Mouse (Mus musculus): ENCODE measurements around the gene Tmem108.

The Tmem108 gene

DNA sequence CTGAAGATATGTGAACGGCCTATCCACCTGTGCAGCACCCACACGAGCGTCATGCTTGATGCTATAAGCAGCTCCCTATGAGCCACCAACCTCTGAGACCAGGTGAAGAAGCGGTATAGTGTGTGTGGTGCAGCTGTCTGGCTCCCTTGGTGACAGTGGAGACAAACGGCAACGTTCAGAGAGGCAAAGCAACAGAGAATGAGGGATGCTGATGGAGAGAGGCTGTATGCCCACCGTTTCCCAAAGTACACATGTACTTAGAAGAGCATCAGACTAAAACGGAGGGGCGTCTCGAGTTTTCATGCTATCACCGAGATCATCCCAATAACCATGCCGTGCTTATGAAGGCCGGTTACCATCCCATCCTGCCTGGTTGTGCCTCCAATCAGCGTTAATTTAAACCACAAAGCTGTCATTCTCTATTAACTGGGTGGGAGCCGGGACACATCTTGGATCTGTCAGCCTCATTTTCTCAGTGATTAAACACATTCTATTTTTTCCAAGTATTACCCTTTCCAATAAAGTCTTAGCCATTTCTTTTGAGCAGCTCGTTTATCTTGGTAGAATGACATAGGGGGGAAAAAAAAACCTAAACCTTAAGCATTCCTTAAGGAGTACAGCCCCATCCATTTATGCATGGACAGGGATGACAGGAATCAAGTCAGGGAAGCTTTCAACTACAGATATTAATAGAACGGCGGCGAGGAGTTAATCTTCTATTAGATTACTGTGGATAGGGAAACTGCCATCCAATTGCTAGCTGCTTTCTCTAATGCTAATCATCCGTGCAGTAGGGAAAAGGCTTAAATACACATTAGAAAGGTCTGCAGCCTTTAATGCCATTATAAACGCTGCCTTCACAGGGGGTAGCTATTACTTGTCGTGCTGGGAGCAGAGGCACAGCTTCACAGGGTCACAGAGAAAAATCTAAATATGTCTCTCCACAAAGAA, 214.7 kb downstream of the Tmem108 start:
- DNase-seq (ENCODE audit: low spot score): no peak

GRCm38 (mm10) chr9:103545729-103546128, 215.9 kb downstream of the Tmem108 start:
- DNase-seq (ENCODE audit: low spot score): no peak

GRCm38 (mm10) chr9:103545271-103545670, 216.4 kb downstream of the Tmem108 start:
- DNase-seq (ENCODE audit: low spot score): no peak

- DNase-seq (ENCODE audit: low spot score): no peak
These were observed 217.0 kb downstream of the Tmem108 start for GRCm38 (mm10) chr9:103544599-103544998.

DNA sequence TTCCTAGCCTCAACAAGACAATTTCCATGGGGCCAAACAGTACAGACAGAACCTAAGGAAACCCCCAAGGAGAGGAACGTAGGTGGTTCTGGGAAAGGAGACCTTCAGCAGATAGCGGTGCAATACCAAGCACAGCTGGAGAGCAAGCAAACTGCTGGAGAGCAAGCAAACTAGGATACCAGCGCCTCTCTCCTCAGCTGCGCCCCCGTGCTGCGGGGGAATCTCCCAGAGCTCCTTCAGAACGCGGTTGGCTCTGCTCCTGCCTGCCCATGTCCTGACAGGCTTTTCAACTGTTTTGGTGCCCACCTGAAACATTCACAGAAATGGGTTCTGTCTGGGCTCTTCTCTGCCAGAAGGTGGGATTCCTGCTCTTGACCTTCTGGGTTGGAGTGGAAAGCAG, 221.1 kb downstream of the Tmem108 start:
- DNase-seq (ENCODE audit: low spot score): no peak

GRCm38 (mm10) chr9:103538047-103538816, 223.4 kb downstream of the Tmem108 start:
- DNase-seq (ENCODE audit: low spot score): no peak

GRCm38 (mm10) chr9:103536059-103536634, 225.5 kb downstream of the Tmem108 start:
- DNase-seq (ENCODE audit: low spot score): no peak

GRCm38 (mm10) chr9:103525041-103525537, 236.5 kb downstream of the Tmem108 start:
- DNase-seq (ENCODE audit: low spot score): no peak

DNA sequence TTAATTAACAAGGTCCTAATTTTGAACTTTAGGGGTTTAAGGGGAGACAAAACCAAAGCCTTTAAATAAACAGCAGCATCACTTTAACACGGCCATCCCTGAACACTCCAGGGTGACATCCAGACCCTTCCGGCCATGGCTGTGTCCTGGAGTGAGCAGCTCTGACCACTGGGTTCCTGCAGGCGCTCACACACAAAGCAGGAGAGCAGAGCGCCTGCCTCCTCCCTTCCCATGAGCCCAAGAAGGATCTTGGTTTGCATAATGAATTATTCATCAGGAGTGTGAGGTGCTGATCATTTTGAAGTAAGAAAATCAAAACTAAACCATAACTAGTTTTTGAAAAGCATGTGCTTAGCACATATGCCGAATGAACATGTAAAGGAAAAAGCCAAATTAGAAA, 237.0 kb downstream of the Tmem108 start:
- DNase-seq (ENCODE audit: low spot score): no peak

DNA sequence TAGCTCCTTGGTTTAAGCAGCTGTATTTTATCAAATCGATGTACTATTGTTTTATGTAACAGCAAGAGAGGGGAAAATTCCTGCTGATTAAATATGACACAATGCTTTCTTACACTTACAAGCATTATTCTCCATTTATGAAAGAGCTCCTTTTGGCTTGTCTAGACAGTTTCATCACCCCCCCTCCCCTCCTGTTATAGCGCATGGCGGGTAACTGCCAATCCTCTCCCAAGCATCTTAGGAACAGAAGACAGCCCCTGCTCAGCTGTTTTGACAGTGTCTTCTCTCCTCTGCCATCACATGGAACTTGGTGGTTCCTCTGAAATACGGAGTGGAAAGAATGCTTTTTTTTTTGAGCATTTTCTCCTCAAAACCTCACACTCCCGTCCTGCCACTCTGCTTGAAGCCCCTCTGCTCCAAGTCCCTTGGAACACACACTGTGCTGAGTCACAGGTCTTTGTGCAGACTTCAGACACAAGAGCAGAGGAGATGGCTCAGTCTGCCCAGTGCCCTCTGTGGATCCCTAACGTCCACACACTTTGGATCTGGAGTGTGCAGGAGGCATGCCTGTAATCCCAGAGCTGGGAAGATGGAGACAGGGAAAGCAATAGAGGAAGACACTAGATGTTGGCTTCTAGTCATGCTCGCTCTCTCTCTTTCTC, 237.8 kb downstream of the Tmem108 start:
- no peak for DNase-seq (ENCODE audit: low spot score)

DNA sequence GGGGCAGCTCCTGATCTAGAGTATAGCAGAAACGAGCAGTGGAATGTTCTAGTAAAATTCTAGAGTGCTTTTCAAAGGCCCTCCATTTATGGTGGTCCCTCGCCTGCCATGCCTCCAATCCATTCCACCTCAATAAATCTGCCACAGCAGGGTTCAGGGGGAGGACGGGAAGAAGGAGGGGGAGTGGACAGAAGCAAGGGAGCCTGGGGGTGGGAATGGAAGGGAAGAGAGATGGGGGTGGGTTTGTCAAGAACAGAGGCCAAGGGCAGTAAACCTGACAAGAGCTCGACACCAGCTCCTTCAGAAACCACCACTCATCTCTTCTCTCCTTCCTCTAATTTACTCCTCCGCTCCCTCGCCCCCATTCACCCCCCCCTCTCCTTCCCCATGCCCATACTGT, 238.6 kb downstream of the Tmem108 start:
- DNase-seq (ENCODE audit: low spot score): no peak

DNA sequence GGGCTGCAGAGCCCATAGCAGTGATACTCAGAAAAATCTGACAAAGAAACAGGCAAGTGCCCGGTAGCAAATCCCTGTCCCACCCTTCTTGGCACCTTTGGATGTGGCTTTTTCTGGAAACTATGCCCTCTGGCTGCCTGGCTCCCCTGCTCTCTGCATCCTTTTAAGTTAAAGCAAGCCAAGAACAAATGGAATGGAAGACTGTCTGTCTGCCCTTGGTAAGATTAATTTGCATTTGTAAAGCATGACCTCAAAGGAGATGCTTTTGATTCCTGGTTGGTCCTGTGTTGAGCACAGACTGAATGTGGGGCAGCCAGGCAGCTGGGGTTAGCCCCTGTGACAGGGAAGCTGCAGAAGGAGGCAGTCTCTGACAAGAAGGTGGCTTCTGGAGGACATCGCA, 247.8 kb downstream of the Tmem108 start:
- no peak for DNase-seq (ENCODE audit: low spot score)

DNA sequence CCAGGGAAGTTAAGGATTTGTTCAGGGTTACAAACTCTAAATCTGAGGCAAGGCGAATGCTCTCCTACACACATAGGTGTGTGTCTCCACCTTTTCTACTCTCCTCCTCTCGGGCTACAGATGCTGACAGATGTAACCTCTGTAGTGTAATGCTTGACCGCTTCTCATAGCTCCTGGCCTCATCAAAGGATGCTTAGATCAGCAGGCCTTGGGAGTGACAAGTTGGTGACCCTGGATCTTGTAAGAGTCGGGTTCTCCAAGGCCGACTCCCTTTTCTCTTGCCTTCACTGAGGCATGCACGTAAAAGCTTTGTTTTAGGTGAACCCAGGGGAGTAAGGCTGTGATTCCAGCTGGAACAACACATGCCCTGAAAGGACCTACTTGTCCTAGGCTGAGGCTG, 249.4 kb downstream of the Tmem108 start:
- DNase-seq (ENCODE audit: low spot score): no peak

GRCm38 (mm10) chr9:103506968-103507584, 254.6 kb downstream of the Tmem108 start:
- no peak for DNase-seq (ENCODE audit: low spot score)

- DNase-seq (ENCODE audit: low spot score): no peak
These were observed 256.6 kb downstream of the Tmem108 start for GRCm38 (mm10) chr9:103505067-103505466.

GRCm38 (mm10) chr9:103504646-103505045, 257.0 kb downstream of the Tmem108 start:
- no peak for DNase-seq (ENCODE audit: low spot score)

GRCm38 (mm10) chr9:103503586-103504298, 257.9 kb downstream of the Tmem108 start:
- no peak for DNase-seq (ENCODE audit: low spot score)

DNA sequence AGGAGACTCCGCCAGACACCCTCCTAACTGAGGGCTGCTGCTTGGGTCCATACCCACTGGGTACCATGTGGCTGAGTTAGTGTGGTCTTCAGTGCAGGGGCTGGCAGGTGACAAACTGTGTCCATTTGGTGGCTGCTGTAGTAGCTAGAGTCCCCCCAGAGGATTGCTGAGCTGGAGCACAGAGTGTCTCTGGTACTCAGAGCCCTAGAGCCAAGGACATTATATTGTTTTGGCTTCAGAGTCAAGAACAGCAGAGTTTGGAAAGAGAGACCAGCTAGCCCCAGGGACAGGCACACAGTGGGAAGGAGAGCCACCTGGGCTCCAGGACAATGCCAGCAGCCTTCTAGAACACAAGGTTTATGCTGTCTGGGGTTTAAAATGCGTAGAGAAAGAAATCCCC, 259.0 kb downstream of the Tmem108 start:
- no peak for DNase-seq (ENCODE audit: low spot score)

GRCm38 (mm10) chr9:103501861-103502364, 259.7 kb downstream of the Tmem108 start:
- no peak for DNase-seq (ENCODE audit: low spot score)

- DNase-seq (ENCODE audit: low spot score): no peak
These were observed 262.3 kb downstream of the Tmem108 start for GRCm38 (mm10) chr9:103499366-103499765.

DNA sequence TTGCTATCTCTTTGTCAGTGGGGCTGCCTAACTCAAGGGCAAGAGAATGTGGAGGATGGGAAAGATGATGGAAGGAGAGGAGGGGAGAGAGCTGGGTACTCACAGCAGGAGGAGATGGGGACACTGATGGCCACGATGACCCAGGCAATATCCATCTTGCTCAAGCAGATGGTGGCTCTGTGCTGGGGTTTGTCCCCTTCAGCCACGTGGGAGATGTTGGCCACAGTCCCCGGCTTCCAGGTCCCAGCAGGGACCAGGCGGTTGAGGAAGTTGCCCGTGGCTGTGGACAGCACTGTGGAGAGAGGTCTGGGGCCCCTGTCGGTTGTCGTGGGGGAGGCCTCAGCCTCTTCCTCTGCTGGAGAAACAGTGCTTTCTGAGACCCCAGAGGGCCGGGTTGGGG, 262.9 kb downstream of the Tmem108 start:
- DNase-seq (ENCODE audit: low spot score): no peak
